Mouse (Mus musculus) kidney, embryonic 15.5 days (tissue): ENCODE data around the gene Rcc2. TPM values are rescaled to one million over a fixed set of nuclear protein-coding genes. Genes with fewer than 3 reads are reported as not detected.

Experiments
- ATAC-seq: fragments of 200-750 bp; cut with Nextera tagmentation; replicated peaks from 2 replicates; pipeline ENCODE4 v1.8.0; 2017; ENCODE audit warnings: moderate TSS enrichment; ENCODE audit not compliant: low FRiP score
- H3K27ac ChIP-seq: fragments of 300-500 bp; sonication (generic); 2 replicates; pipeline ENCODE4 v1.5.1; 2015; ENCODE audit warnings: mild to moderate bottlenecking, inconsistent platforms
- H3K27me3 ChIP-seq: fragments of 300-500 bp; sonication (generic); 2 replicates; pipeline ENCODE4 v1.6.1; 2015; ENCODE audit warnings: inconsistent platforms
- H3K36me3 ChIP-seq: fragments of 300-500 bp; sonication (generic); 2 replicates; pipeline ENCODE4 v1.6.1; 2015; ENCODE audit warnings: inconsistent platforms
- H3K4me1 ChIP-seq: fragments of 300-500 bp; sonication (generic); 2 replicates; pipeline ENCODE4 v1.6.1; 2015; ENCODE audit warnings: inconsistent platforms
- H3K4me2 ChIP-seq: fragments of 300-500 bp; sonication (generic); 2 replicates; pipeline ENCODE4 v1.6.1; 2015; ENCODE audit warnings: moderate library complexity, mild to moderate bottlenecking, inconsistent platforms
- H3K4me3 ChIP-seq: fragments of 300-500 bp; sonication (generic); replicated peaks from 2 replicates; pipeline ENCODE4 v1.5.1; 2015; ENCODE audit warnings: mild to moderate bottlenecking, inconsistent platforms
- H3K9ac ChIP-seq: fragments of 300-500 bp; sonication (generic); 2 replicates; pipeline ENCODE4 v1.6.1; 2015; ENCODE audit warnings: mild to moderate bottlenecking, inconsistent platforms
- H3K9me3 ChIP-seq: fragments of 300-500 bp; sonication (generic); replicated peaks from 2 replicates; pipeline ENCODE4 v1.6.1; 2016; ENCODE audit warnings: inconsistent platforms
- WGBS: fragments of 180-500 bp; shearing (Covaris S2); methylation state at CpG from one replicate; pipeline ENCODE4 v1.1.7; 2015; ENCODE audit warnings: mixed read lengths; 5-methylcytosine and 5-hydroxymethylcytosine counted together
- polyA plus RNA-seq: library from polyadenylated mRNA; unstranded; fragments of >200 nt; fragmentation: Nextera tagmentation; extraction: Ambion mirVana; gene quantifications from 2 replicates; pipeline ENCODE4 v1.2.1, GENCODE M21; 2015

Gene Rcc2
- polyA plus RNA-seq, 1 experiment from 2014 or later = 26.8 TPM

DNA sequence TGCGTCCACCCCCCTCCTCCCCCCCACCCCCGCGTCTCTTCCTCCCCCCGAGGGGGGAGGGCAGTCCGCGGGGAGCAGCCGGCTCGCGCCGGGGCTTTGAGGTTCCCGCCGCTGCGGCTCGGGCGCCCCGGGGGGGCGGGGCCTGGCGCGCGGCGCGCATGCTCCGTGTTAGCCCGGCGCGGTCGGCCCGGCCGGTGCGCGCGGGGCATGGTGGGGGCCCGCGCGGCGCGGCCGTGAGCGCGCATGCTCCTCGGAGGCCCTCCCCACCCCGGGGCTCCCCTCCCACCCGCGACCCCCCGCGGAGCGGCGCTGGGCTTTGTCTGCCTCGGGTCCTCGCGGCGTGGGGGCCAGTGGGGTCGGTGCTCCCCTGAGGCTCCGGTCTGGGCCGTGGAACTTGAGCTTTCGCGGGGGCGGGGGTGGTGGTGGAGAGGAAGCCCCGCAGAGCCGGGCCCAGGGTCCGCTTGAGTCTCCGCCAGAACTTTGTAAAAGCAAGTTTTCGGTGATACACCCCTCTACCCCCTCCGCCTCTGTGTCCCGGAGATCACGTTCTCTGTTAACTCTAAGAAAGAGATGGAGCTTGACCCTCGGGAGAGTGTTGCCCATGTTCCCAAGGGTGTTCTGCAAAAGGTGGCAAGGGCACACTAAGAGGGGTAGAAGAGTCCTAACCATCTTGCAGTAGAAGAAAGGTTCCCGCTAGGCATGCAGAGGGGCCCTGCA is 2.4 kb downstream of the Rcc2 start:
- H3K4me1 ChIP-seq = peaks cover 61% of the 10 kb centered on the region
- peak overlapping the region; percentile 89 for H3K4me2 ChIP-seq

DNA sequence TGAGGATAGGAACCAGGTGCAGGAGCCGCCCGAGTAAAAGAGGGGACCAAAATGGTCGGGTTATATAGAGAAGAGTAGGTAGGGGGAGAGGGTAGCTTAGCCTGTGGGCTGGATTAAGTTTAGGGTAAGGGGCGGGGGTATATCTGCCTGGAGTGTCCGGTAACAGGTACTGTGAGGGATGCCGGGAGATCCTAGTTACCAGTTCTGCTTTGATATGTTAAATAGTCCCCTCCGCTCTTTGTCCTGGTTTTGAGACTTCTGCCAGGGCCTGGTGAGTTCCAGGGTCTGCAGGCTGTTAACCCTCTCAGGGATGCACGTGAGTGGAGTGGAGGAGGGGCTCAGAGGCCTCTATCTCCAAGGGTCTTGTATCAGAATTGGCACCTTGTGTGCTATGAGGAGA is 3.3 kb downstream of the Rcc2 start:
- no peak for ATAC-seq
- WGBS = 6% methylated on average over 8 of the region's 8 CpGs

More for the DNA sequence above, 2.4 kb downstream of the Rcc2 start:
- under 1% methylated on average over 46 of the region's 68 CpGs for WGBS
- Histone ChIP-seq H3K9ac (peak overlapping the region; percentile 93), H3K4me3 (peak overlapping the region; percentile 92), H3K27ac (peak overlapping the region; percentile 96), H3K36me3 (peaks cover 31% of the 10 kb centered on the region), H3K27me3 (peaks cover 9% of the 10 kb centered on the region; the same call in 1 of the 2 replicates), H3K9me3 (no peaks in the 10 kb centered on the region)
- peak; percentile 83 for ATAC-seq

DNA sequence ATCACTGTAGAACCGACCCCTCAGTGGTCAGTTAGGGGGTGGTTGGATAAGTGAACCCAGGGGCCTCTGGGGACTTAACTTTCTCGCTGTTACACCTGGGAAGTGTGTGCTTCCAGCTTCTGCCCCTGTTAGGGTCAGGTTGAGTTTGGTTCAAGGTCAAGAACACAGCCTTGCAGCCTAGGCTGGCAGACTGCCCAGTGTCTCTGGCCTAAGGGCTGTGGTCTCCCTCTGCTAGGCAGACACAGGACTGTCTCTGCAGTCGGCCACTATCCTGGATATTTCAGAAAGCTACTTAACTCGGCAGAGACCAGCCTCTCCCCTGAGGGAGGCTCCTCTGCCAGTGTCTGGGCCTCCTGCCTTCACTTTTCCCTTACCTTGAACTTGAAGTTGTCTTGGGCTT is 3.8 kb downstream of the Rcc2 start:
- peaks cover 6% of the 10 kb centered on the region; the same call in 1 of the 2 replicates for H3K27me3 ChIP-seq
- no peak for ATAC-seq
- peaks cover 72% of the 10 kb centered on the region for H3K4me1 ChIP-seq
- H3K9ac ChIP-seq = peak overlapping the region; percentile 93
- peak overlapping the region; percentile 92 for H3K4me3 ChIP-seq
- peak overlapping the region; percentile 89 for H3K4me2 ChIP-seq
- H3K27ac ChIP-seq = peak overlapping the region; percentile 96
- H3K36me3 ChIP-seq = peaks cover 45% of the 10 kb centered on the region
- no peaks in the 10 kb centered on the region for H3K9me3 ChIP-seq
- WGBS = 31% methylated on average over 4 of the region's 4 CpGs

More for the DNA sequence above, 3.3 kb downstream of the Rcc2 start:
- Histone ChIP-seq H3K4me3 (peak overlapping the region; percentile 92), H3K27me3 (peaks cover 6% of the 10 kb centered on the region; the same call in 1 of the 2 replicates), H3K9me3 (no peaks in the 10 kb centered on the region), H3K27ac (peak overlapping the region; percentile 96), H3K4me1 (peaks cover 69% of the 10 kb centered on the region), H3K9ac (peak overlapping the region; percentile 93), H3K4me2 (peak overlapping the region; percentile 89), H3K36me3 (peaks cover 40% of the 10 kb centered on the region)

DNA sequence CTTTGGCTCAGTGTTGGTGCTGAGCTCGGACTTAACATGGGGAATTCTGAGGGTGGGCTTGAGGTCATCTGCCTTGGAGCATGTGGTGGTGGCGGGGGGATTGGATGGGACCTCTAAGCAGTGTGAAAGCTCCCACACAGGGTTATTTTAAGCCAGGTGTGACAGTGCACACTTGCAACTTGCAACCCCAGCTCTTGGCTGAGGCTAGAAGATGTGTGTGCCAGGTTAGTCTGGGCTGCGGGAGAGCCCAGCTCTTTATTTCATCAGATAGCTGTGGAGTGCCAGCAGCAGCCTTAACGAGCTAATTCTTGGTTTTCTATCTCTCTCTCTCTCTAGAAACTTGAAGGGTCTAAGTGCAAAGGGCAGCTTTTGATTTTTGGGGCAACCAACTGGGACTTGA is 7.3 kb downstream of the Rcc2 start:
- no peaks in the 10 kb centered on the region for H3K27me3 ChIP-seq
- peaks cover 66% of the 10 kb centered on the region for H3K4me1 ChIP-seq
- 78% methylated on average over 4 of the region's 4 CpGs for WGBS
- H3K4me3 ChIP-seq = no peak overlapping the region
- no peaks in the 10 kb centered on the region for H3K9me3 ChIP-seq
- H3K36me3 ChIP-seq = peaks cover 79% of the 10 kb centered on the region
- H3K27ac ChIP-seq = no peak overlapping the region
- no peak for ATAC-seq
- no peak overlapping the region for H3K9ac ChIP-seq
- H3K4me2 ChIP-seq = no peak overlapping the region

DNA sequence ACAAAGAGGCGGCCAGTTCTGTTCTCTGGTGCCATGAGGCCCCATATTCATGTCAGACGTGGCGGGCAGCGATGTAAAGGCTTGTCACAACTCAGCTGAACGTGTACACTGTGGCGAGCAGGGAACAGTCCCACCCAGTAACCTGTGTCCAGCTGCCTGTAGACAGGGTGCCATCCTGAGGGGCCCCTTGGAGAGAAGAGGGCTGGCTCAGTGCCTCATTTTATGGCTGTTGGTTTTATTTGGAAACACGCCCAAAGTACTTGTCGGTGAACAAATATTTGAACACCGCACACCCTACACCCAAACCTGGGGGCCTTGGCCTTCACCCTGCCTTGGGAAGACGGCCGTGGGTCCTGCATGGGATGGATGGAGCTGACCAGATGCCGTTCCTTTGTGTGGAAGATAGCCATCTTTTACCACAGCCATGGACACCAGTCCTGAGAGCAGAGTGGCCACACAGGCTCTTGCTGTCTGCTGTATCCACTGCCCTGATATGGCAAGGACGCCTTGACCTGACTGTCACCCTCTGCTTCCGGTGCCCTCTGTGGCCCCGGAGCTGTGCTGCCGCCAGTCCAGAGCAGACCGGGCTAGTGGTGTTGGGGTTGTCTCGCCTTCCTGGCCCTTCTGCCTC is 8.1 kb downstream of the Rcc2 start:
- H3K27ac ChIP-seq = no peak overlapping the region
- no peak overlapping the region for H3K9ac ChIP-seq
- no peak for ATAC-seq
- peaks cover 87% of the 10 kb centered on the region for H3K36me3 ChIP-seq
- 67% methylated on average over 18 of the region's 18 CpGs for WGBS
- H3K4me3 ChIP-seq = no peak overlapping the region
- H3K27me3 ChIP-seq = no peaks in the 10 kb centered on the region
- H3K9me3 ChIP-seq = no peaks in the 10 kb centered on the region
- peaks cover 69% of the 10 kb centered on the region for H3K4me1 ChIP-seq
- no peak overlapping the region for H3K4me2 ChIP-seq

DNA sequence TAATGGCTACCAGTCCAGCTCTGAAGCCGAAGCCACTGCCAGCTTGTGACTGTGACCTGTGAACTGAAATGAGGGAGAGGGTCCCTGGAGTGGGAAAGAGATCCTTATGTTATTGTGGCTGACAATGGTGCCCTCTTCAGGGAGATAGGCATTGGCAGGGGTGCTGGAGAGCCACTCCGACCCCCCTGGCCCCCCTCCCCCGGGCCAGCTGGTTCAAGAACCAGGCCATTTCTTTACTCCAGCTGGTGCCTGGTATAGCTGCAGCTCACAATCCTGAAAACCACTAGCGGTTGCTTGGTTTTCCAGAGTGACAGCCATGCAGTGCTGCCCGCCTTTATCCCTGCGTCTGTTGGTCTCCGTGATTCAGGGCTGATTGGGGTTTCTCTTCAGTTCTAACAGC is 8.8 kb downstream of the Rcc2 start:
- H3K4me3 ChIP-seq = no peak overlapping the region
- H3K9ac ChIP-seq = no peak overlapping the region
- WGBS = 81% methylated on average over 7 of the region's 7 CpGs
- H3K4me2 ChIP-seq = no peak overlapping the region
- no peaks in the 10 kb centered on the region for H3K27me3 ChIP-seq
- H3K9me3 ChIP-seq = no peaks in the 10 kb centered on the region
- H3K27ac ChIP-seq = no peak overlapping the region
- H3K4me1 ChIP-seq = peaks cover 67% of the 10 kb centered on the region
- H3K36me3 ChIP-seq = peaks cover 94% of the 10 kb centered on the region
- no peak for ATAC-seq

DNA sequence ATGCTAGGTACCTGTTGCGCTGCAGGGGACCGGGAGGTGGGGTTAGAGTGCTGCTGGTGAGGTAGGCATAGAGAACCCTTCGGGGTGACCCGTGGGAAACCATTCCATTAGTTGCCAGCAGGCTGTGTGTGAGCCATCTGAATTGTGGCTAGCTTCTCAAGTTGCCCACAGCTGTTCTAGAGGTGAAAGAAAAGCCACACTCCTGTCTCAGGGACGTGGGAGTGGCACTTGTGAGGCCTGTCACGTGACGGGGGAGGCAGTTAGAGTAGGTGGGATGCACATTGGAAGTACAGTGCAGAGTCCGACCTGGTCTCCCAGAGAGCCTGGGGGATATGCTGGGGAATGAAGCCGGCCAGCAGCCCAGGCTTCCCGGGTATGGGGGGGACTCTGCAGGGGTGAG is 9.3 kb downstream of the Rcc2 start:
- ATAC-seq = no peak
- no peaks in the 10 kb centered on the region for H3K27me3 ChIP-seq
- H3K36me3 ChIP-seq = peaks cover 95% of the 10 kb centered on the region
- H3K4me1 ChIP-seq = peaks cover 67% of the 10 kb centered on the region
- H3K9ac ChIP-seq = no peak overlapping the region
- no peak overlapping the region for H3K4me2 ChIP-seq
- no peak overlapping the region for H3K4me3 ChIP-seq
- 68% methylated on average over 10 of the region's 10 CpGs for WGBS
- no peaks in the 10 kb centered on the region for H3K9me3 ChIP-seq
- no peak overlapping the region for H3K27ac ChIP-seq

DNA sequence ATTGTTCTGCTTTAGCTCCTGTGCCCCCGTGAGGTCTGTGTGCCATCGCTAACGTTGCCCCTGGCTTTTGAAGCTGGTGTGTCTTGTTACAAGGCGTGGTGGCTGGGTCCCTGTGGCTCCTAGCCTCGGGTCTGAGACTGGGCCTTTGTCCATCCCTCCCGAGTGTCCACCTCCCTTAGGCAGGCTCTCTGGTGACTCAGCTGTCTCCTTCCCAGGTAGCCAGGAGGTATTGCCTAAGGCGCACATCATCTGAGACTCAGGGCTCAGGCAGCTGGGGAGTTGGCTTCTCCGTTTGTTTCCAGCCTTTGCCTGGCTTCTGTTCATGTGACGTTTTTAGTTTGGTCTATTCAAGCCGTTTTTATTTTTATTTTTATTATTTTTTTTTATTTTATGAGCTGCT is 10.4 kb downstream of the Rcc2 start:
- peaks cover 95% of the 10 kb centered on the region for H3K36me3 ChIP-seq
- H3K4me3 ChIP-seq = no peak overlapping the region
- H3K27me3 ChIP-seq = no peaks in the 10 kb centered on the region
- peaks cover 55% of the 10 kb centered on the region for H3K4me1 ChIP-seq
- no peak overlapping the region for H3K4me2 ChIP-seq
- no peak for ATAC-seq
- 80% methylated on average over 10 of the region's 10 CpGs for WGBS
- H3K9me3 ChIP-seq = no peaks in the 10 kb centered on the region
- no peak overlapping the region for H3K9ac ChIP-seq
- no peak overlapping the region for H3K27ac ChIP-seq

DNA sequence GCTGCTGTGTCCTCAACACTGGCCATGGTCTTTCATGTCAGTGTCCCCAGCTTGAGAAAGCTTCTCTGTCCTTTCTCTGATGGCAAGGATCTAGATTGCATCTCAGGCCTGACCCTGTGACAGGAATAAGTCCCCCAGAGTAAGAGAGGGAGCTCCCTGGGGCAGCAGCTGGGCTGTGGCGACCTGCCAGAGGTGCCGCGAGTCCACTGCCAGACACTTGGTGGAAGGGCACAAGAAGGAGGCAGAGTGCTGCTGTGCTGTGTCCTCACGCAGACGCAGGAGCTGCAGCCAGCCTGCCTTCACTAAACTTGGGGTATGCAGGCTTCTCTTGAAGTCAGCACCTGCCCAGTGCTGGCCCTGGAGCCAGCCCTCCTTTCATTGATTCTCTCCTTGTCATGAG is 11.0 kb downstream of the Rcc2 start:
- Histone ChIP-seq H3K27ac (no peak overlapping the region), H3K4me2 (no peak overlapping the region), H3K9me3 (no peaks in the 10 kb centered on the region), H3K9ac (no peak overlapping the region), H3K4me1 (peaks cover 50% of the 10 kb centered on the region), H3K27me3 (no peaks in the 10 kb centered on the region), H3K36me3 (peaks cover 95% of the 10 kb centered on the region), H3K4me3 (no peak overlapping the region)
- no peak for ATAC-seq
- 83% methylated on average over 5 of the region's 5 CpGs for WGBS

DNA sequence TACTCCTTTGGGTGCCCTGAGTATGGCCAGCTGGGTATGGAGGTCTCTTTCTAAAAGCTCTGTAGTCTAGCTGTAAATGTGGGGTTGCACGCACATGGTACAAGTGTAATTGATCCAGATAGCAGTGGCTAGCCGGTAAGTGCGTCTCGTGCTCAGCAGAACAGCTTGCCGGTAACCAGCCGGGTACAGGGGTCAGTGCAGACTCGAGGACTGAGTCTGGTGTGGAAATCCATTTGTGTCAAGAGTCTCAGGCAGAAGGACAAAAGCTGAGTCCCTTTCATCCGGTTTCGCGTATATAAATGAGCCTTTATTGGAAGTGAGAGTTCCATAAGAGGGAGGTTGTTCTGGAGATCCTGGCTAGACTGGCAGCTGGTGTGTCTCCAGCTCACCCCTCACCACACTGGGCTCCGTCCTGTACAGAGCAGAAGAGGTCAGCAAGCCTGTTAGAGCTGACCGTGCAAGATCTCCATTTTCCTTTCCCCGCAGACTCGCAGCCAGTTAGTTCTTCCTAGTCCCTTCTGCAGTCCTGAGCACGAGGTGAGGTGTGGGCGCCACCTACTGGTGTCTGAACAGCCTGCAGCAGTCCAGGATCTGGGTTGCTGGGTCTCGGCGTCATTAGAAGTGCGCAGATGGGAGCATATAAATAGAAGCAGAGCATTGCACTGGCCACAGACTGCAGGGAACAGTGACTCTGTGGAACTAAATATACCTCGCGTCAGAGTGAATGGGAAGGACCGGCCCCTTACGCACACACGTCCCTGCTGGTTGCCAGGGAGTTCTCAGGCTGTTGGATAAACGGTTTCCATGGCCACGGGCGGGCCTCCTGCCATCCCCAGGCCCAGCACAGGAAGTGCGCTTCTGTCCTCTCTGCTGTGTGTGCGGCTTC is 13.4 kb downstream of the Rcc2 start:
- peak; percentile 69 for ATAC-seq
- Histone ChIP-seq H3K4me1 (peaks cover 36% of the 10 kb centered on the region), H3K9ac (no peak overlapping the region), H3K36me3 (peaks cover 99% of the 10 kb centered on the region), H3K4me2 (no peak overlapping the region), H3K27me3 (no peaks in the 10 kb centered on the region), H3K4me3 (no peak overlapping the region), H3K9me3 (no peaks in the 10 kb centered on the region), H3K27ac (peak overlapping the region; percentile 75)
- WGBS = 51% methylated on average over 29 of the region's 29 CpGs

DNA sequence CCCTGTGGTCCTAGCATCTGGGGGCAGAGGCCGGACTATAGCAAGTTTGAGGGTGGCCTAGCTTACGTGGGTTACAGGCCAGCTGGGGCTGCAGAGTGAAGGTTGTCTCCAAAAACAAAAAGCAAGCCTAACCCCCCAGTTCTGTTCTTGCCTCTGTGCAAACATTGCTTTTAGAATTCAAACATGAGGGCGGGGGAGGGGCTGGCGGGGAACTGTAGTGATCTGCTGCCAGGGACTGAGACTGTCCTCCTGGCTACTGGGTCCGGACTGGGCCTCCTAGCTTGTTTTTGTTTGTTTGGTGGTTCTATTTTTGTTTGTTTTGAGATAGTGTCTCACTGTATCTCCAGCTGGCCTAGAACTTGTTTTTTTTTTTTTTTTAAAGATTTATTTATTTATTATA is 14.2 kb downstream of the Rcc2 start:
- H3K4me3 ChIP-seq = no peak overlapping the region
- peaks cover 27% of the 10 kb centered on the region for H3K4me1 ChIP-seq
- H3K9ac ChIP-seq = no peak overlapping the region
- no peak overlapping the region for H3K4me2 ChIP-seq
- WGBS = 82% methylated on average over 5 of the region's 5 CpGs
- H3K27me3 ChIP-seq = no peaks in the 10 kb centered on the region
- H3K36me3 ChIP-seq = peaks cover 99% of the 10 kb centered on the region
- no peaks in the 10 kb centered on the region for H3K9me3 ChIP-seq
- H3K27ac ChIP-seq = no peak overlapping the region
- ATAC-seq = no peak; the same call in 1 of the 2 replicates

DNA sequence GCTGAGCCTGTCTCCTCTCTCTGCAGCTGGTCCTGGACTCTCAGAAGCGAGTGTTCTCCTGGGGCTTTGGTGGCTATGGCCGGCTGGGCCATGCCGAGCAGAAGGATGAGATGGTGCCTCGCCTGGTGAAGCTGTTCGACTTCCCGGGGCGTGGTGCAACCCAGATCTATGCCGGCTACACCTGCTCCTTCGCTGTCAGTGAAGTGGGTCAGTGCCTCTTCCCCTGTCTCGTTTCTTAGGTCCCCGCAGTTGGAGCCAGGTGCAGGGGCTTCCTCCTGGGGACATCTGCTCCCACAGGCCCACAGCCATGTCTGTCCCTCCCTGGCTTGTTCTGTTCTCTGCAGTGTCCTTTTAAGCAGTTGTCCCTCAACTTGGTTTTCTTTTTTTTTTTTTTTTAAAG is 16.7 kb downstream of the Rcc2 start:
- Histone ChIP-seq H3K4me2 (no peak overlapping the region), H3K9ac (no peak overlapping the region), H3K4me3 (no peak overlapping the region), H3K27me3 (no peaks in the 10 kb centered on the region), H3K4me1 (peaks cover 23% of the 10 kb centered on the region), H3K36me3 (peaks cover 99% of the 10 kb centered on the region), H3K27ac (no peak overlapping the region), H3K9me3 (no peaks in the 10 kb centered on the region)
- WGBS = 92% methylated on average over 11 of the region's 11 CpGs
- ATAC-seq = no peak
